Mouse (Mus musculus): Measurements from ENCODE around the gene Cdc25a. TPM values are rescaled to one million over a fixed set of nuclear protein-coding genes. Genes with fewer than 3 reads are reported as not detected.

The Cdc25a gene
- polyA plus RNA-seq, 1 experiment from 2014 or later, result 18.4 TPM

- Histone ChIP-seq H3K27me3 (ENCODE audit: control insufficient read depth, insufficient read depth, low read length) (no peaks in the 10 kb centered on the region), H3K4me2 (replicated peaks; ENCODE audit: low read depth) (no peak overlapping the region), H3K27ac (replicated peaks) (no peak overlapping the region), H3K9me3 (ENCODE audit: control insufficient read depth, low read length) (no peaks in the 10 kb centered on the region), H3K4me1 (replicated peaks; ENCODE audit: control insufficient read depth, insufficient read depth) (no peaks in the 10 kb centered on the region), H3K4me3 (ENCODE audit: low read depth, low read length) (no peak overlapping the region), H3K36me3 (ENCODE audit: control insufficient read depth, insufficient read depth, low read length) (no peaks in the 10 kb centered on the region), H3K9ac (ENCODE audit: low read length) (no peak overlapping the region)
- 81% methylated on average over 7 of the region's 7 CpGs for WGBS
- DNase-seq (ENCODE audit: low spot score) (no peak), ATAC-seq (ENCODE audit: low FRiP score, low TSS enrichment) (no peak)
- TF ChIP-seq CTCF (IDR thresholded peaks at IDR 0.05; ENCODE audit: low read depth), result no peak
- no peak for TF ChIP-seq EP300 (optimal IDR thresholded peaks at IDR 0.05)
These were observed 36.4 kb downstream of the Cdc25a start for GRCm38 (mm10) chr9:109911779-109912178.

DNA sequence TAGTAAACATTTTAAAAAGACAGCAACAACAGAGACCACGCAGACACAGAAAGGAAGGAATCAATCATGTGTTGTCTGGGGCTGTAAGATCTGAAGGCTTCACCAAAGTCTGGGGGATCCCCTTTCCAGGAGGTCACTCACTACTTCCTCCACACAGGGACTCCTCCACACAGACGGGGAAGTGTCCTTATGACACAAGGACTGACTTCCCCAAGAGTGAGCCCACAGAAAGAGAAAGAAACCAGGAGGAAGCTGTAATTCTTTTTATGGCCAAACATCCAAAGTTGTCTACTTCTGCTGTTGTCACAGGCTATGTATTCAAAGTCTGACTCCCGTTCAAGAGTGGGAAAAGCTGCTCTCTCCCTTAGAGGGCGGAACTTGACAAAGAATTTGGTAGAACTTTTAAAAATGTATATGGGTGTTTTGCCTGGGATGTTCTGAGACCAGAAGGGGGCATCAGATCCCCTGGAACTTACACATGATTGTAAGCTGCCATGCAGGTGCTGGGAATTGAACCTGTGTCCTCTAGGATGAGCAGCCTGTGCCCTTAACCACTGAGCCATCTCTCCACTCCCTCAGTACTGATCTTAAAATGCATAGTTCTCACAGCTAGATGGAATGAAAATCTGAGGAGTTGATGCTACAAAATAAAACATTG lies 39.0 kb downstream of the Cdc25a start:
- 49% methylated on average over 4 of the region's 4 CpGs for WGBS
- H3K4me1 ChIP-seq (replicated peaks; ENCODE audit: control insufficient read depth, insufficient read depth), result no peaks in the 10 kb centered on the region
- TF ChIP-seq EP300 (optimal IDR thresholded peaks at IDR 0.05) (no peak), CTCF (IDR thresholded peaks at IDR 0.05; ENCODE audit: low read depth) (no peak)
- no peak overlapping the region for H3K4me3 ChIP-seq (ENCODE audit: low read depth, low read length)
- H3K27ac ChIP-seq (replicated peaks), result no peak overlapping the region
- H3K9ac ChIP-seq (ENCODE audit: low read length), result no peak overlapping the region
- H3K9me3 ChIP-seq (ENCODE audit: control insufficient read depth, low read length), result no peaks in the 10 kb centered on the region
- H3K4me2 ChIP-seq (replicated peaks; ENCODE audit: low read depth), result no peak overlapping the region
- ATAC-seq (ENCODE audit: low FRiP score, low TSS enrichment) (no peak; the same call in 1 of the 2 replicates), DNase-seq (ENCODE audit: low spot score) (no peak)
- H3K36me3 ChIP-seq (ENCODE audit: control insufficient read depth, insufficient read depth, low read length), result no peaks in the 10 kb centered on the region
- H3K27me3 ChIP-seq (ENCODE audit: control insufficient read depth, insufficient read depth, low read length), result no peaks in the 10 kb centered on the region

GRCm38 (mm10) chr9:109917931-109918330 lies 42.6 kb downstream of the Cdc25a start:
- no peaks in the 10 kb centered on the region for H3K27me3 ChIP-seq (ENCODE audit: control insufficient read depth, insufficient read depth, low read length)
- ATAC-seq (ENCODE audit: low FRiP score, low TSS enrichment), result no peak
- H3K9ac ChIP-seq (ENCODE audit: low read length), result no peak overlapping the region
- no peaks in the 10 kb centered on the region for H3K4me1 ChIP-seq (replicated peaks; ENCODE audit: control insufficient read depth, insufficient read depth)
- no peak overlapping the region for H3K27ac ChIP-seq (replicated peaks)
- H3K4me3 ChIP-seq (ENCODE audit: low read depth, low read length), result no peak overlapping the region
- no peak overlapping the region for H3K4me2 ChIP-seq (replicated peaks; ENCODE audit: low read depth)
- no peaks in the 10 kb centered on the region for H3K9me3 ChIP-seq (ENCODE audit: control insufficient read depth, low read length)
- no peak for DNase-seq (ENCODE audit: low spot score)
- H3K36me3 ChIP-seq (ENCODE audit: control insufficient read depth, insufficient read depth, low read length), result no peaks in the 10 kb centered on the region
- no peak for TF ChIP-seq EP300 (optimal IDR thresholded peaks at IDR 0.05)
- no peak for TF ChIP-seq CTCF (IDR thresholded peaks at IDR 0.05; ENCODE audit: low read depth)
- WGBS, result 78% methylated on average over 2 of the region's 2 CpGs

DNA sequence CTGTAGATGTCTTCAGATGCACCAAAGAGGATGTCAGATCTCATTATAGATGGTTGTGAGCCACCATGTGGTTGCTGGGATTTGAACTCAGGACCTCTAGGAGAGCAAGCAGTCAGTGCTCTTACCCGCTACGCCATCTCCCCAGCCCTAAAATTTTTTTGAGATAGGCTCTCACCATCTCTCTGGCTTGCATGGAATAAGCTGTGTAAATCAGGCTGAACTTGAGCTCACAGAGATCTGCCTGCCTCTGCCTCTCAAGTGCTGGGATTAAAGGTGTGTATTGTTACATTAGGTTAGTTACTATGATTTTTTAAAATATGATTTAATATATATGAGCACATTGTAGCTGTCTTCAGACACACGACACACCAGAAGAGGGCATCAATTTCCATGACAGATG lies 53.8 kb downstream of the Cdc25a start:
- no peak overlapping the region for H3K9ac ChIP-seq (ENCODE audit: low read length)
- H3K4me1 ChIP-seq (replicated peaks; ENCODE audit: control insufficient read depth, insufficient read depth), result no peaks in the 10 kb centered on the region
- H3K9me3 ChIP-seq (ENCODE audit: control insufficient read depth, low read length), result no peaks in the 10 kb centered on the region
- no peaks in the 10 kb centered on the region for H3K36me3 ChIP-seq (ENCODE audit: control insufficient read depth, insufficient read depth, low read length)
- 94% methylated on average over 3 of the region's 3 CpGs for WGBS
- no peak overlapping the region for H3K4me3 ChIP-seq (ENCODE audit: low read depth, low read length)
- ATAC-seq (ENCODE audit: low FRiP score, low TSS enrichment), result no peak
- TF ChIP-seq EP300 (optimal IDR thresholded peaks at IDR 0.05) (no peak), CTCF (IDR thresholded peaks at IDR 0.05; ENCODE audit: low read depth) (no peak)
- H3K27me3 ChIP-seq (ENCODE audit: control insufficient read depth, insufficient read depth, low read length), result no peaks in the 10 kb centered on the region
- H3K27ac ChIP-seq (replicated peaks), result no peak overlapping the region
- no peak overlapping the region for H3K4me2 ChIP-seq (replicated peaks; ENCODE audit: low read depth)
- DNase-seq (ENCODE audit: low spot score), result no peak

- no peak for ATAC-seq (ENCODE audit: low FRiP score, low TSS enrichment)
- no peak overlapping the region for H3K9ac ChIP-seq (ENCODE audit: low read length)
- WGBS, result 84% methylated on average over 5 of the region's 5 CpGs
- no peak for TF ChIP-seq EP300 (optimal IDR thresholded peaks at IDR 0.05)
- TF ChIP-seq CTCF (IDR thresholded peaks at IDR 0.05; ENCODE audit: low read depth), result no peak
- no peak overlapping the region for H3K4me3 ChIP-seq (ENCODE audit: low read depth, low read length)
- H3K27ac ChIP-seq (replicated peaks), result no peak overlapping the region
- H3K4me2 ChIP-seq (replicated peaks; ENCODE audit: low read depth), result no peak overlapping the region
- no peak for DNase-seq (ENCODE audit: low spot score)
- no peaks in the 10 kb centered on the region for H3K27me3 ChIP-seq (ENCODE audit: control insufficient read depth, insufficient read depth, low read length)
- H3K4me1 ChIP-seq (replicated peaks; ENCODE audit: control insufficient read depth, insufficient read depth), result no peaks in the 10 kb centered on the region
- H3K9me3 ChIP-seq (ENCODE audit: control insufficient read depth, low read length), result no peaks in the 10 kb centered on the region
- no peaks in the 10 kb centered on the region for H3K36me3 ChIP-seq (ENCODE audit: control insufficient read depth, insufficient read depth, low read length)
These were observed 54.7 kb downstream of the Cdc25a start for GRCm38 (mm10) chr9:109930063-109930462.

DNA sequence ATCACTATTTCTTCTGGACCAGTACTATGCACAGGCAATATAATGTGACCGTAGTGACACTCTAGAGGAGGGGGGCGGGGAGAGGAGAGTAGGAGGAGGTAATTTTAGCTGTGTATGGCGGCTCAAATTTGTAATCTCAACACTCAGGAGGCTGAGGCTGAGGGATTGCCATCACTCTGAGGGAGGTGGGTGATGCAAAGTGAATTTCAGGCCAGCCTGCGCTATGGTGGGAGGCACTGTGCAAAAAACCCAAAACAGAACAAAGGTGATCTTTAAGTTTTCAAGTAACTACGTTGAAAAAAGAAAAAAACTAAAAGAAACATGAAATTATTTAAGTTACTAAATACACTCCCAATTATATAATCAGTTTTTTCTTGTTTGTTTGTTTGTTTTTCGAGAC lies 55.4 kb downstream of the Cdc25a start:
- 73% methylated on average over 6 of the region's 6 CpGs for WGBS
- H3K27ac ChIP-seq (replicated peaks), result no peak overlapping the region; the same call in 1 of the 2 replicates
- H3K4me3 ChIP-seq (ENCODE audit: low read depth, low read length), result 0 out of 2 replicates have a peak overlapping the region, but pooled peaks have one; percentile 91
- no peaks in the 10 kb centered on the region for H3K27me3 ChIP-seq (ENCODE audit: control insufficient read depth, insufficient read depth, low read length)
- H3K9ac ChIP-seq (ENCODE audit: low read length), result no peak overlapping the region
- ATAC-seq (ENCODE audit: low FRiP score, low TSS enrichment), result no peak
- peak overlapping the region; percentile 93; the same call in 1 of the 2 replicates for H3K4me2 ChIP-seq (replicated peaks; ENCODE audit: low read depth)
- H3K9me3 ChIP-seq (ENCODE audit: control insufficient read depth, low read length), result no peaks in the 10 kb centered on the region
- TF ChIP-seq CTCF (IDR thresholded peaks at IDR 0.05; ENCODE audit: low read depth) (no peak), EP300 (optimal IDR thresholded peaks at IDR 0.05) (no peak)
- no peak for DNase-seq (ENCODE audit: low spot score)
- no peaks in the 10 kb centered on the region for H3K4me1 ChIP-seq (replicated peaks; ENCODE audit: control insufficient read depth, insufficient read depth)
- no peaks in the 10 kb centered on the region for H3K36me3 ChIP-seq (ENCODE audit: control insufficient read depth, insufficient read depth, low read length)
